Mouse (Mus musculus): ENCODE results near the gene Tesk1.

- TF ChIP-seq GATA1 (IDR thresholded peaks at IDR 0.05; ENCODE audit: low read length) (no peak), TAL1 (IDR thresholded peaks at IDR 0.05; ENCODE audit: low read length) (no peak)
These were observed 15.9 kb upstream of the Tesk1 start for GRCm38 (mm10) chr4:43425648-43426380.

Data from erythroblast, embryonic 14.5 days (primary cell).